Mouse (Mus musculus) midbrain, embryonic 12.5 days (tissue): Measurements from ENCODE around the gene Mettl15. TPM values are rescaled to one million over a fixed set of nuclear protein-coding genes. Genes with fewer than 3 reads are reported as not detected.

Source experiments
- microRNA-seq: library from miRNA; unstranded; fragments of <30 nt; microRNA quantifications from one replicate; pipeline ENCODE4, GENCODE M21; 2017
- polyA plus RNA-seq: library from polyadenylated mRNA; unstranded; fragments of >200 nt; fragmentation: Nextera tagmentation; extraction: Ambion mirVana; gene quantifications from 2 replicates; pipeline ENCODE4 v1.2.1, GENCODE M21; 2016

Gene Mettl15
- polyA plus RNA-seq, 1 experiment from 2014 or later, result 11.8 TPM

Small RNAs within 50 kb of the gene (microRNA-seq; reads per million reads assigned to microRNA genes)
- gene Gm24115, result not detected

Other genes starting within 250 kb of the Mettl15 start
- gene Kif18a, start within 50 bp of the Mettl15 start, polyA plus RNA-seq, result 35.8 and 36.0 TPM in 2 replicates